Mouse (Mus musculus) right cerebral cortex, adult 2 months (tissue): ENCODE results near the gene Lrrc8d.

Source experiments
- DNase-seq, 2 experiments: peaks; one replicate each; pipeline ENCODE4 v3.0.0; 2021 to 2022; ENCODE audit warnings: low spot score in 2 of 2

The Lrrc8d gene

DNA sequence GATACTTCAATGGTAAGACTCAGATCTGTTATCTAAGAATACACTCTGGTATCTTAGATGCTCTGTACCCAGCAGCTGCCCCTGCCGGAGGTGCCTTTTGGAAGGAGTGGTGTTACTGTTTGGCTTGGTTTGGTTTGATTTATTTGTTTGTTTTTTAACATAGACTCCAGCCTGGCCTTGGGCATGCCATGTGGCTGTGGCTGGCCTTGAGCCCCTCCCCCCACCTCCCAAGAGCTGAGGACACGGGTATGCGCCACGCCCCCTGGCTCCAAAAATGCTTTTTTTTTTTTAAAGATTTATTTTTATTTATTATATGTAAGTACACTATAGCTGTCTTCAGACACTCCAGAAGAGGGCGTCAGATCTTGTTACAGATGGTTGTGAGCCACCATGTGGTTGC is 65.6 kb downstream of the Lrrc8d start:
- no peak for DNase-seq

DNA sequence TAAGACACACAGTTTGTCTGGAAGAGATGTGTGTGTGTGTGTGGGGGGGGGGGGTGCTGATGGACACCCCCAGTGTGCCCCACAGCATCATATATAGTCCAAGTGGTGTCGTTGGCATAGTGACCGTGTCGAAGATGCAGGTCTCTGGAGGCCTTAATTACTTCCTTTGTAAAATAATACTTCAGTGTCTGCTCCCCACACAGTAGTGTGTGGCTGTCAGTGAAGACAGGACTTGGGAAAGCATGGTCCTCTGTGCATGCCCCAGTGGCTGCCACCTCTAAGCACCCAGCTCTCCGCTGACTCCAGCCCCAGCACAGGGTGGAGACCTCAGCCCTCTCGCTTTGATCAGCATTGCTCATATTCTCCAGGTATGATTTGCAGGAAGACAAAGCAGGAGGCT is 76.6 kb downstream of the Lrrc8d start:
- no peak for DNase-seq

DNA sequence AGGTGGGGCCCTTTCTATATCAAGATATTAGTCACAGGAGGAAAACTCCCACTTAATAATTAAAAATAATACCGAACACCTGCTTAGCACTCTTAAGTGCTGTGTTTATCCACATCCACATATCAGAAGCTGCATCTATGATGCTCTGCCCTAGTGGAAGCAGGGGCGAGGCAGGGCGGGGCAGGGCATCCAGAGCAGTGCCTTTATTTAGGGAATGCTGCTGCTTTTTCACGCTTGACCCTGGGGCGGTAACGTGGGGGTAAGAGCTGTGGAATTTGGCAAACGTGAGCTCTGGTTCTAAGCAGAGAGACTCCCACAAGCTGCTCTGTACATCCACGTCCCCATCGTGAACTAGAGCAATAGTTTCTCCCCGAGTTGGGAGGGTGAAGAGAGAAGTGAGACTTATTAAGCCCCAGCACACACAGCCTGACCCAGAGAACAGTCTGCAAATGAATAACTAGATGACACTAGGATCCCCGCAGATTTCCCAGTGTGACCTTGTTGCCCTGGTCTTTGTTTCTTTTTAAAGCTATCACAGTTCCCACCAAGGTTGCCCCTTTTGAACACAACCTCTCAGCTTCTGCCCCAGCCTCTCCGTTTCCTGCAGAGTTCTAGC is 77.3 kb downstream of the Lrrc8d start:
- DNase-seq, result no peak

DNA sequence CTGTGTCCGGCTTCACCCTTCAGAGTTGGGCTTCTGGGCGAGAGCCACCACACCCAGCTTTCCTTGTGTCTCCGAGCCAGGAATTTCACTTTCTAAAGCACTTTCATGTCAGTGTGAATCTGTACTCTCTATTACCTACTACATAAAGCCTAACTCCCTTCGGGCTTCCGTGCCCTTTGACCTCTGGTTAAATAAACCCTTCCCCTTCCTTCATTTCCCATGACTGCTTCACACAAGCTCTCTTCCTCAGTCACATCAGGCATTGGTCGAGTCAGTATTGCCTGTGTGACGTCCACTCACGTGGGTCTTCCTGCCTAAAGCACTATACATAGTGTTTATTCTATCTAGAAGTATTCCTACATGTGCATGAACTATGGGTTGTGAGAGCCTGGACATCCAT is 77.9 kb downstream of the Lrrc8d start:
- no peak for DNase-seq

DNA sequence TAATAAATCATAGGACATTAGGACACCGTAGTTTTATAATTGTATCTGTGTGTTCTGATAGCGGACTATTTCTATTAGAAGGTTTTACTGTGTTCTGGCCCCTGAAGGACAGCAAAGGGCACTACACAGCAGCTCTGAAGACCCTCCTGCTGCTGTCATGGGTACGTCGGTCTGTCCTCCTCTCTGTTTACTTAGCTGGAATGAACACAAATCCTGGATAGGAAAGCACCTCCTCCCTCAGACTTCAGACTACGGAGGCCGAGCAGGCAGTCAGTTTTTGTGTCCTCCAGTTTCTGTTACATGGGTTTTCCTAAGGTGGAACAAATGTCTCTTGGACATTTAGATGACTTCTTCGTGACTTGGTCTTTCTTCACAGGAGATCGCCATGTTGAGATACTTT is 78.4 kb downstream of the Lrrc8d start:
- DNase-seq, result no peak

DNA sequence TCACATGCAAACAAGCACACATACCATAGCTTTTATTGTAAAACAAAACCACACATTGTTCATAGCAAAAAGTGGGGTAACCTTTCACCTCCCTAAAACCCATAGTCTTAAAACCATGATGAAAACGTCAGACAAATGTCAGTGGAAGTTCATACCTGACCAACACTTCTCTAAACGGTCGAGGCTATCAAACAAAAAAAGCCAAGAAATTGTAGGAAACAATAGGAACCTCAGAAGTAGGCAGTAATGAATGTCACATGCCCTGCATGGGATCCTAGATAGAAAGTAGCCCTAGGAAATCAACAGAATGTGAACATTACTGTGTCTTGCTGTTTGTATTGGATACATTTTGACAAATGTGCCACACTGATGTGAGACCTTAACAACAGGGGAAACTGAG is 79.0 kb downstream of the Lrrc8d start:
- DNase-seq, result no peak

DNA sequence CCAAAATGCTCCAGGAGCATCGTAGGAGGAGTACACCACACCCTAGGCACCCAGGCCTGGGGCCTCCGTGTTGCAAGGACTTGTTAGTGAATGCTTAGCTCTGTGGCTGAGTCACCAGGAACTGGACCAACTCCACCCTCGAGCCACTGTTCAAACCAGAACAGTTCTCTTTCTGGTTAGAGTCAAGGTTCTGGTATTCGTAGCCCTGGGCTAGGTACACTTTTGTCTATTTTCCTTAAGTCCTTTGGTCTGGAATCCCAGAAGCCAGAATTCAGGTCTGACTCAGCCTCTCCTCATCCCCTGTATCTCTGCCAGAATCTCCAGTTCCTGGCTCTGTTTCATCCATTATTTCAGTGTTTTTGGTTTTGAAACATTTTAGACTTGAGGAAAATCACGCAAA is 79.6 kb downstream of the Lrrc8d start:
- DNase-seq, result peak in 1 of 2 experiments; percentile 23

DNA sequence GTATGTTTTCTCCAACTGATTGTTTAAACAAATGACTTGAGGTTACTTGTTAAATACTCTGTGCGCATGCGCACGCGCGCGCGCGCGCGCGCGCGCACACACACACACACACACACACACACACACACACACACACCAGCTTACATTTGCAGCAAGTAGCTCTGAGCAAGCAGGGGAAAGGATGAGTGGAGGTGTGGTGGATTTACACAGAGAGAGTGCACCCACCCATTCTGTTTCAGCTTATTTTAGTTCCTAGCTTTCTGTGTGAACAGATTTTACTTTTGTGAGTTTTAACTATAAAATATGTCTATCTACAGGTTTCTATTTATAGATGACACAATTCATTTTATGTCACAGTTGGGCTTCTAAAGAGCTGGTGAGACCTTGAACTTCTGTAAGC is 84.1 kb downstream of the Lrrc8d start:
- DNase-seq, result no peak

DNA sequence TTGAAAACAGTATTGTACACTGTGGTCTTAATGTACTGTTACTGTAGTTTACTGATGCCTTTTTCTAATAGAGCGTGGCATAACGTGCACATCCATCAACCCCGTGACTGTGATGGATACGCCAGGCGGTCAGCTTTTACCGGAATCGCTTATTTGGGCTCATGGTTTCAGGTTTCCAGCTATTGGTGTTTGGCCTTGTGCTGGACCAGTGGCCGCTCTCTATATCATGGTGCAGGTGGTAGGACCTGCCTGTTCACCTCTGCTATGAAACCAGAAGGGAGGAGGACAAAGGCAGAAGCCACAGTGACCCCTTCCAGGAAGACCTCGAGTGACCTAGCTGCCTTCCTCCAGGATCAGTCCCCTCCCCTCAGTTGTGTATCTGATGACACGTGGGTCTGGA is 85.0 kb downstream of the Lrrc8d start:
- no peak for DNase-seq

DNA sequence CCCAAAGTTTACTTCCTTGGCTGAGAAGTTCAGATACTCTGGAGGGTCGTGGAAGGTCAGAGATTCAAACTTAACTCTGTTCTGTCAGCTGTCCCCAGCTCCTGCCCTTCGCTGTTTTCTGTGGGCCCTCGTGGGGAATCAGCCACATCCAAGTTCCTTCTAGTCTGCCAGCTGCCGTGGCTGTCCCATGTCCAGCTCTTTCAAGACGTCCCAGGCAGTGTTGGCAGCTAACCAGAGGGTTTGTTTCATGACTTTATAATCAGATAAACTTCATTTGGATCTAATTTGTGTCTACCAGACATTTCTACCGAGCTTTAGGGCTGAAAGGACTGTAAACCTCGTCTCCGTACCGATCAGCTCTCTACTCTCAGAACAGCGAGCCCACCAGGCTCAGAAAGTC is 87.8 kb downstream of the Lrrc8d start:
- no peak for DNase-seq

DNA sequence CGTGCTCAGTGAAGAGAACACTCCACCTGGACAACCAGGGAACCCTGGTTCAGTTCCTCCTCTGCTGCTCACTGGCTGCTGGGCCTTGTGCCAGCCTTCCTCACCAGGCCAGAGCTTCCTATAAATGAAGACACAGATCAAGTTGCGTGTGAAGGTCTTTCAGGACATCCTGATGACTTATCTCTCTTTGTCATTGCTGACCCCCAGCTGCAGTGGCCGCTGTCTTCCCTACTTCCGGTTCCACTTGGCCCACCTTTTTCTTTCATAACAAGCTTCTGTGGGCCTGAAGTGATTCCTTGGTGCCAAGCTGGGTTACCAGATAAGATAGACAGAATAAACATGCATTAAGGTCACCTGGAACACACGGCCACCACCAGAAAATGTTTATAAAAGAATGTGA is 90.0 kb downstream of the Lrrc8d start:
- DNase-seq, result no peak

DNA sequence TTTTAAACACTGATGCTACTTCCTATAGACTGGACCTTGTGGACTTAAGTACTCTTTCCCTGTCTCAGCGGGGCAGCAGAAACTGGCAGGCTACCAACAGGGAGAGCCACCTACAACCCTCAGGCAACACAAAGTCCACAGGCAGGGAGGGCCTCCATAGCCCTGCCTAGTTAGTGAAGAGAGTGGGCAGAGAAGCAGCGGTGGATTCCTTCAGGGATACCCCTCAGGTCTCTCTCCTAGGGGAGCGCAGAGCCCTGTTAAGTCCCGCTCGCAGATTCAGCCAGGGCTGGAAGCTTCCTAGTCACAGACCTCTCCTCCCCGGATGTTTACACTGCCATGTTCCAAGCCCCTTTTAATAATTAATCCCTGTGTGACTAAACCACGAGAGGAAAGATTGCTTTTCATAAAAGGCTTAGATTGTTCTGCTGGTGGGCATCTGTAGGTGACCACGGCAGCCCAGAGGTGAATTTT is 92.6 kb downstream of the Lrrc8d start:
- no peak for DNase-seq

DNA sequence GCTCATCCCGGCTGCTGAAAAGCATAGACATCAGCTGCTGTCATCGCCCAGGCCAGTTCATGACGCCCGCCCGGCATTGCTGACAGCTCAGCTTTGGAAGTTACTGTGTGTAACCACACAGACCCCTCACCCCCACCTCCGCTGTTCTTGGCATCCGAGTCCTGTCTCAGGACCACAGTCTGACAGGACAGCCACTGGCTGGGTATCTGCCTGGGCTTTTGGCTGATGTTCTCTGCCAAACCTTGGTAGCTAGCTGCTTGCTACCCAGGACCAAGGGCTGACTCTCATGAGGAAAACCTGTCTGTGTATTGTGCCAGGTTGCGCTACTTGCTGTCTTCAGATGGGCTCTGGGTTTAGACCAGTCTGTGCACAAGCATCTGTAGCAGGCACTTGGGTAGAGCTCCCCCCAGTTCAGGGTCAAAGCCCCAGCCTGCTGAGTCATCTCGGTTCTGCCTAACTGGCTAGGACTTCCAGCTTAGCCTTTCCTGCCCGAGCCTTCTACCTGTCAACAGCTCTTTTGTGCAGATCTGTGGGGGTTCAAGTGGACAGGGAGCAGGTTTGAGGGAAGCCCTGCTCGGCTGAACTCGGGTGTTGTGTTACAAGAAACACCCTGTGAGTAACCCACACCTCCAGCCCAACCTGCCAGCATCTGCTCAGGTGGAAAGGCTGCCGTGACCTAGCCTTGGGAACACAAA is 93.2 kb downstream of the Lrrc8d start:
- no peak for DNase-seq

DNA sequence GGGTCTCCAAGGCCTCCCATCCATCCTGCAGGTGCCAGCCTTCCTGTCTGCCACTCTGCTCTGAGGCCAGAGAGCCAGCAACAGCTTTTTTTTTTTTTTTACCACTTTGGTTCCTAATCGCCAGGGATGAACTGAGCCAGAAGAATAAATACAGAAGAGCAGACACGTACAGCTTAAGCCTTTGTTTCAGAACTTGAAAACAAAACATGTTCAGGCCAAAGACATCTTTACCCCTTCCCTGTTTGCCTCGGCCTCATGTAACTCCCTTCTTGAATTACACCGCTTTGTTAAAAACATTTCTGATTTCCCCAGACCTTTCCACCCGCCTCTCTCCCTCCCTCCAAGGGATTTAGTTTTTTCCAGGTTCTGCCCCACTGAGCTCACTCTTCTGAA is 93.8 kb downstream of the Lrrc8d start:
- DNase-seq, result no peak

DNA sequence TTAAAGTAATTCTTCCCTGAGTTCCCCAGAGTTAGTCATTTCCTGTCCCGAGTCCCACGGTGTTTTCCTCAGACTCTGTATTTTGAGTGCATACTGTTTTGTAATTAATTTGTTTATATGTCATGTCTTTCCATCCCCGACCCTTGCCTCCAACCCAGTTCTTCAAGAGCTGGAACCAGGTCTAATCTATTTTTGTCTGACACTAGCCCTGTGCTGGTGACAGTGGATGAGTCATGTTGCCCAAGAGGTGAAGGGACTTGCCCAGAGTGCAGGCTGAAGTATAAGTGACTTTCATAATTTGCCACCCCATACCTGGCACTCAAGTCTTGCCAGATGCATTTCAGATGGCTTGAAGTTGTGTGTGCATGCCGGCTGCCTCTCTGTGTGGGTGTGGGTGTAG is 98.7 kb downstream of the Lrrc8d start:
- no peak for DNase-seq

DNA sequence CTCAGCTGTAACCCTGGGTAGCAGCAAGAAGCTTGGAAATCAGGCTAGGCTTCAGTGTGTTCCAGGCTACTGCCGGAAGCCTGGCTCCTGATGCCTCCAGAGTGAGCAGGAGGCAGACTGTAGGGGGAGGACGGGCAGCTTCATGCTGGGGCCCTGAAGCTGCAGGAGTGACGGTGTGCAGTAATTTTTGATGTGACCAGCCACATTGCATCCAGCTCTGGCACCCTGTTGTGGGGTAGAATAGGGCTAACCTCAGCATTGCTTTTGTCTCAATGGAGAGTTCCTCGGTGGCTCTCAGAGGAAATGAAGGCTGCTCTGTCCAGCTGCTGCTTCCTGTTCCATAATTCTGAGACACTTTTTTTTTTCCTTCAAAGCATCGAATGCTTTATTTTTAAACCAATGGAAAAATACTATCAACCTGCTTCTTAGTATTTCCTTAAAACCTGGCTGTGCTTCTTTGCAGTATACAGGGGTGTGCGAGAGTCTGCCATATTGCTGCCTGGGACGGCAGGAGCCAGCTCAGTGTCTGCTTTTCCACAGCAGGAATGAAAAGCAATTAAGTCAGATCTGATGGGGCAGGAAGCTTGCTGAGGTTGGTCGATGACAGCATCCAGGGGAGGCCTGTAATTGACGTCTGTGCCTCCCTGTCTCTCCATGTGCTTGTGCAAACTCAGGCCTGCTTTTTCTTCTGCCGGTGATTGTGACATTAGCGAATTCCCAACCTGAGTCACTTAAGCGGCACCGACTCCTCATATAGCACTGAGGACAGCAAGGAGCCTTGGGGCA is 100.3 kb downstream of the Lrrc8d start:
- DNase-seq, result no peak

DNA sequence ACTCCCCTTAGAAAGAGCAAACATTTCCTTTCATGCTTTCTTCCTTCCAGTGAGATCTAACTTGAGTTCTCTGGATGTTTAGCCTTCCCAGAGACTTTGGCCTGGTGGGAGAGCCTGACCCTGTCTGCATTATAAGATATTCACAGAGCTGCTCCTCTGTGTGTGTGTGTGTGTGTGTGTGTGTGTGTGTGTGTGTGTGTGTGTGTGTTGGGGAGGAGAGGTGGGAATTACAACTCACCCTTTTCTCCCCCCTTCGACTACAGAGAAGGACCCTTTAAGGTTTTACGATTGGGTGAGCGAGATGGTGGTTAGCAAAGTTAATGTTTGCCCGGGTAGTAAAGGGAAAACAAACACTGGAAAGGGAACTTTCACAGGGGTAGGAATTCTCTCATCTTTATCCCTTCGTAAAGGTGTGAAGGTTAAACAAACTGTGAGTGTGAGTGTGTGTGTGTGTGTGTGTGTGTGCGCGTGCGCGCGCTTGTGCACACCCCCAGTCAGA is 101.3 kb downstream of the Lrrc8d start:
- no peak for DNase-seq

DNA sequence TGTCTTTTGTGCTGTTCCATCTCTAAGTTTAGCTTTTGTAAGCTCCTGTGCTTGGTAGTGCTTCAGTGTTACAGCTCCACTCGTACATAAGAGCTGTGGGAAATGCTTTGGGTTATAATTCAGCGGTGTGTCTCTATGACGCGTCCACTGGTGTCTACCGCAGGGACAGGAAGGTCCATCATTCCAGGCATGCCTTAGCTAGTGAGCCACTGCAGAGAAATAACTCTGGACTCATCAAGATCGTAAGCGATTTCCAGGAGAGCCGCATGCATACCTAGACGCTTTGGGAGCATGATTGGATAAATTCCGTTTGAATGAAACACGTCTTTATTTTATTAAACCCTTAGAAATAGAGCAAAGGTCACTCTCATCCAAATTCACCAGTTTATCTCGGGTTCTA is 106.2 kb downstream of the Lrrc8d start:
- no peak for DNase-seq

DNA sequence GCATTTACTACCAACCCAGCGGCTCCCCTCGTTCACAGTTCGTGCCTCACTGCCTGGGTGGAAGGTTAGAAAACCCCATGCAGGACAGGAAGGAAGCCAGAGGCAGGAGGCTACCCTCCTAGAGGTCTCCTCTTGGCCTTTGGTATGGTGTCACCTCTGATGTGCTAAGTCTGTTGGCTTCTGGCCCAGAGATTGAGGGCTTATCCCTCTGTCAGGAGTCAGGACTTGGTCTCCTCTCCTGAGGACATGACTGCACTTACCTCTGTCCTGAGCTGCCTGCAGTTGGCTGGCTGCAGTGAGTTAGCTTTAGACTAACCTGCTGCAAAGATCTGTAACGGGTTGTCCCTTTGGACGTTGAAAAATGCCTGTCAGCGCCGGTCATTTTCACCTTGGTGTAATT is 107.7 kb downstream of the Lrrc8d start:
- no peak for DNase-seq

DNA sequence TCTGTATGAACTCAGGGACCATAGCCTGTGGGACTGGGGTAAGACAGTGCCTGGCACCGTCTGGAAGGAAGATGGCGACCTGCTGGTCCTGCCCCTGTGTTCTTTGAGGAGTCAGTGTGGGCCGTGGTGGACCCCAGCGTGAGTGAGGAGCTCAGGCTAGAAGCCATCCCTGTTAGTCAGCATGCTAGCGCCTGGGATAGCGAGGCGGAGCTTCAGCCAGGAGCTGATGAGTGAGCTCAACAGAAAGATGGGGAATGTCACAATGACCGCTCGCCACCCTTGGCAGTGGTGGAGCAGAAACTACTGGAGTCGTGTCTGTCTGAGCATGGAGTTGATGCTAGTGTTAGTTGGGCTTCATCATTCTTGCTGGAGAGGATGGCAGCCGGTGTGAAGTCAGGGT is 109.3 kb downstream of the Lrrc8d start:
- no peak for DNase-seq

DNA sequence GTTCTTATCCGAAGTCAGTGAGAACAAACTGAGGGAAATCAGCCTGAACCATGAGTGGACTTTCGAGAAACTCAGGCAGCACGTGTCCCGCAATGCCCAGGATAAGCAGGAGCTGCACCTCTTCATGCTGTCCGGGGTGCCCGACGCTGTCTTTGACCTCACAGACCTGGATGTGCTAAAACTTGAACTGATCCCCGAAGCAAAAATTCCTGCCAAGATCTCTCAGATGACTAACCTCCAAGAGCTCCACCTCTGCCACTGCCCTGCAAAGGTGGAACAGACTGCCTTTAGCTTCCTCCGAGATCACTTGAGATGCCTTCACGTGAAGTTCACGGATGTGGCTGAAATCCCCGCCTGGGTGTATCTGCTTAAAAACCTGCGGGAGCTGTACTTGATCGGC is 113.3 kb downstream of the Lrrc8d start:
- no peak for DNase-seq

DNA sequence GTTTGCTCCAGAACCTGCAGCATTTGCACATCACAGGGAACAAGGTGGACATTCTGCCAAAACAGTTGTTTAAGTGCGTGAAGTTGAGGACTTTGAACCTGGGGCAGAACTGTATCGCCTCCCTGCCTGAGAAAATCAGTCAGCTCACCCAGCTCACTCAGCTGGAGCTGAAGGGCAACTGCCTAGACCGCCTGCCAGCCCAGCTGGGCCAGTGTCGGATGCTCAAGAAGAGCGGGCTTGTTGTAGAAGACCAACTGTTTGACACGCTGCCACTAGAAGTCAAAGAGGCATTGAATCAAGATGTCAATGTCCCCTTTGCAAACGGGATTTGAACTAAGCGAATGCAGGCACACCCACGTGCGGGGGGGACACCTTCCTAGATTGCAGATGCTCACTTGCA is 114.2 kb downstream of the Lrrc8d start:
- DNase-seq, result no peak

DNA sequence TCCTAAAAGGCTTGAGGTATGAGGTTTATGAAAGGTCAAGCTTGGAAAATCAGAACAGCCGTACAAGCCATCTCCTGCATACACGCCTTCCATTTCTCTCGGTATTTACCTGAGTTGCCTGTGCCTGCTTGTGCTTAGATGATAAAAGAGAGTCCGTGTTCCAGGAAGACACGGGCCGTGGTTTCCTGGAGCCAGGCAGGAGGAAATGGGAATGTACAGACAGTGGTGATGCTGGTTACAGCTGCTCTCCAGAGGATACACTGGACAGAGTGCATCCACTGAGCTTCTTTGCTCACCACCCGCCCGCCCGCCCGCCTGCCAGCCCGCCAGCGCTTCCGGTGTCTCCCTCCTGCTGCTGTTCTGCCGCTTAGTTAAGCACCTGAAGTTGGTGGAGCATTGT is 116.3 kb downstream of the Lrrc8d start:
- no peak for DNase-seq
